Mouse (Mus musculus): ENCODE results near the gene Farp2. TPM values are rescaled to one million over a fixed set of nuclear protein-coding genes. Genes with fewer than 3 reads are reported as not detected.
A peak's percentile ranks its signal among the peaks of the same experiment; 100 is the strongest.
"Not testable (repeated sequence)": the region's sequence is repeated elsewhere in the genome, so short reads cannot be mapped to it uniquely, and the experiment has no call there.

The Farp2 gene
- polyA plus RNA-seq (2016; fragmentation: Nextera tagmentation; extraction: Ambion mirVana): 1.2 and 1.5 TPM in 2 replicates

DNA sequence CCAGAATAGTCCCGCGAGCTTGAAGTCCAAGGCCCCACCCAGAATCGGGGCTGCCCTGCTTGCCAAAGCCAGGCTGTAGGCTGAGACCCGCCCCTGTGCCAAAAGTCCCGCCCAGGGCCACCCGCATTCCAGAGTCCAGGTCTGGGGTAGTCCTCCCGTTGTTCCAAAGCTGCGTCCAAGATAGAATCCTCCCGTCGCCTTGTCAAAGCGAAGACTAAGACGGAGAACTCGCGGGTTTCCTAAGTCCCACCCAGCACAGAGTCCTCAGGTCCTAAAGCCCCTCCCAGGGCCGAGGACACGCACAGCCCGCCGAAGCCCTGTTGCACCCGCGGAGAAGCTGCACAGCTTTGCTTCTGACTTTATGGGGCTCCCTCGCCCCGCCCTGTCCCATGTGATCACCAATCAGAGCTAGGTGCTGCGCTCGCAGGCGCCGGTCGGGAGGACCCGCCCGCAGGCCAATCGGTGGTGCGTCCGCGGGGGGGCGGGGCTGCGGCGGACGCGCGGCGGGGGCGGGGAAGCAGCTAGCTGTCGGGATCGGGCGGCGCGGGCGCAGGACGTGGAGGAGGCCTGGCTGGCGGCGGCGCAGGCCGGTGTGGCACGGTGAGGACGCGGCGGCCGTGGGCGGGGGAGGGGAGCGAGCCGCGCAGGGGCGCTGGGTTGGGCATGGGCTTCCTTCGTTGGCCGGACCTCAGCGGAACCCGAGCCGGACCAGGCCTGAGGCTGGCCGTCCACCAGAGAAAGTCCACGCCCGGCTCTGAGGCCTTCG lies at the start of gene Farp2:
Gene Farp2 (plus strand): TSS at position 495 of the 766 bp plus-strand sequence.
- peak within 1 kb of the TSS; percentile 72 for H3K27ac ChIP-seq
- H3K27me3 ChIP-seq (replicated peaks): peaks cover 14% of the 10 kb centered on the region
- H3K4me2 ChIP-seq: peak within 1 kb of the TSS; percentile 97
- under 1% methylated on average over 71 of the region's 71 CpGs for WGBS (ENCODE audit: insufficient replicate concordance)
- H3K9me3 ChIP-seq (replicated peaks): no peaks in the 10 kb centered on the region
- peak; percentile 98 for ATAC-seq
- H3K36me3 ChIP-seq: peaks cover 28% of the 10 kb centered on the region
- H3K9ac ChIP-seq: peak within 1 kb of the TSS; percentile 76
- H3K4me1 ChIP-seq: peaks cover 28% of the 10 kb centered on the region
- peak within 1 kb of the TSS; percentile 64 for H3K4me3 ChIP-seq

DNA sequence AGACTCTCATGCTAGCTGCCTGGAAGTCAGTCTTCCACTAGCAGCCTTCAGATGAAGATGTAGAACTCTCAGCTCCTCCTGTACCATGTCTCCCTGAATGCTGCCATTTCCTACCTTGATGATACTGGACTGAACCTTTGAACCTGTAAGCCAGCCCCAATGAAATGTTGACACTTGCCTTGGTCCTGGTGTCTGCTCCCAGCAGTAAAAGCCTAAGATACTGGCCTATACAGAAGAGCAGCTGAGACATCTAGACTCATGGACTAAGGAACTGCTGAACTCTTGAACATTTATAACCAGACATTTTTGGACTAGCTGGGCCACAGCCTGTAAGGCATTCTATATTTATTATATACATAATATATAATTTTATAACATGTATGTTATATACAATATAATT lies 46.8 kb upstream of the Farp2 start:
- no peaks in the 10 kb centered on the region for H3K9me3 ChIP-seq (replicated peaks)
- H3K4me2 ChIP-seq: no peak overlapping the region
- ATAC-seq: no peak
- no peak overlapping the region for H3K4me3 ChIP-seq
- H3K9ac ChIP-seq: no peak overlapping the region
- H3K27ac ChIP-seq: no peak overlapping the region
- H3K36me3 ChIP-seq: 0 out of 2 replicates have a peak, but pooled peaks cover 4% of the 10 kb centered on the region
- 0 out of 2 replicates have a peak, but pooled peaks cover 5% of the 10 kb centered on the region for H3K4me1 ChIP-seq
- H3K27me3 ChIP-seq (replicated peaks): no peaks in the 10 kb centered on the region

DNA sequence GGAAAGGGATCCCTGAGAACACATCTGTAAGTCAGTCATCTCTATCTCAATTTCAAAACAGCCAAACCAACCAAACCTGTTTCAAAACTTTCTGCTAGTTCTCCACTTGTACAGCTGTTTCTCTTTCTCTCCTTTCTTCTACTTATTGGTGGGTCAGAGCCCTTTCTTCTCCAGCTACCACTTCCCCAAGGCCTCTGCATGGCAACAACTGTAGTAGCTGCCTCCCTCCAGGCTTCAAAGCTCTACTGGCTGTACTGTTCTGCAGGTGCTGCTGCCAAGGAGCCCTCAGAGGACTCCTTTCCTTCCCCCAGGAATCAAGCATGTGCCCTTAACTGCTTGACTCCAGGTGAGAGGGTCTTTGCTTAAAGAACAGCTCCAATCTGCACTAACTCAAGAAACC lies 46.1 kb upstream of the Farp2 start:
- ATAC-seq: no peak
- Histone ChIP-seq H3K4me1 (0 out of 2 replicates have a peak, but pooled peaks cover 5% of the 10 kb centered on the region), H3K4me3 (no peak overlapping the region), H3K9ac (no peak overlapping the region), H3K27ac (no peak overlapping the region), H3K36me3 (0 out of 2 replicates have a peak, but pooled peaks cover 6% of the 10 kb centered on the region), H3K4me2 (no peak overlapping the region), H3K27me3 (replicated peaks) (no peaks in the 10 kb centered on the region), H3K9me3 (replicated peaks) (no peaks in the 10 kb centered on the region)

DNA sequence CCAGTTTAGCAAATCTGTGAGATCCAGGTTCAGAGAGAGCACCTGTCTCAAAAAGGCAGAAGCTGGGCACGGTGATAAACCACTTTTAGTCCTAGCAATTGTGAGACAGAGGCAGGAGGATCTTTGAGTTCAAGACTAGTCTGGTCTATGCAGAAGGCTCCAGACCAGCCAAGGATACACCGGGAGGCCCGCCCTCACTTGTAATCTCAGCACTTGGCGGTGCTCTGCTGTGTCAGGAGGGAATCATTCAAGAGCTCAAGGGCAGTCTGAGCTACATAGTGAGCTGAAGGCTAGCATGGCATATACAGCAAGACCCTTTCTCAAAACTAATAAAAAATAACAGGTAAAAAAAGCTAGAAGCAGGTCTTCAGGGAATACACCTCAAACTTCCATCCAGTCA lies 43.3 kb upstream of the Farp2 start:
- Histone ChIP-seq H3K4me2 (no peak overlapping the region), H3K27ac (no peak overlapping the region), H3K9ac (no peak overlapping the region), H3K27me3 (replicated peaks) (no peaks in the 10 kb centered on the region), H3K4me1 (0 out of 2 replicates have a peak, but pooled peaks cover 10% of the 10 kb centered on the region), H3K4me3 (no peak overlapping the region), H3K9me3 (replicated peaks) (no peaks in the 10 kb centered on the region), H3K36me3 (0 out of 2 replicates have a peak, but pooled peaks cover 6% of the 10 kb centered on the region)
- WGBS (ENCODE audit: insufficient replicate concordance): 78% methylated on average over 4 of the region's 4 CpGs
- no peak for ATAC-seq

DNA sequence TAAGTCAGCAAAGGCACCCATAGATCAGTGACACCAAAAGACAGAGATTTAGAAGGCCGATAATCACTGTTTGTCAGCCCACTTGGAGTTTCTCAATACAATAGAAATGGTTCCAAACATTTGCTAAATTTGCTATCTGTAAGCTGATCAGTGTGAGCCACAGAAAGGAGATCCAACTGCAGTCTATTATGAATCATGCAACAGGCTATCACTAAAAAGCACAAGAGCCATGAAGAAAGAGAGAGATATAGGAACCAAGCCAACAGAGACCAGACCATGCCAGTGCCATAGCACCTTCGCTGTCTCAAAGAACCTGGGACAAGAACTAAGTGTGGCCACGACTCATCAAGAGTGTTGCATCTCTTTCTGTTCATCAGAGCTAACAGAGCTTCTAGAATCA lies 36.2 kb upstream of the Farp2 start:
- Histone ChIP-seq H3K4me1 (peaks cover 43% of the 10 kb centered on the region), H3K36me3 (peaks cover 8% of the 10 kb centered on the region), H3K4me2 (no peak overlapping the region), H3K27ac (no peak overlapping the region), H3K27me3 (replicated peaks) (no peaks in the 10 kb centered on the region), H3K9me3 (replicated peaks) (no peaks in the 10 kb centered on the region), H3K9ac (no peak overlapping the region), H3K4me3 (no peak overlapping the region)
- no peak for ATAC-seq
- WGBS (ENCODE audit: insufficient replicate concordance): 81% methylated on average over 3 of the region's 3 CpGs

DNA sequence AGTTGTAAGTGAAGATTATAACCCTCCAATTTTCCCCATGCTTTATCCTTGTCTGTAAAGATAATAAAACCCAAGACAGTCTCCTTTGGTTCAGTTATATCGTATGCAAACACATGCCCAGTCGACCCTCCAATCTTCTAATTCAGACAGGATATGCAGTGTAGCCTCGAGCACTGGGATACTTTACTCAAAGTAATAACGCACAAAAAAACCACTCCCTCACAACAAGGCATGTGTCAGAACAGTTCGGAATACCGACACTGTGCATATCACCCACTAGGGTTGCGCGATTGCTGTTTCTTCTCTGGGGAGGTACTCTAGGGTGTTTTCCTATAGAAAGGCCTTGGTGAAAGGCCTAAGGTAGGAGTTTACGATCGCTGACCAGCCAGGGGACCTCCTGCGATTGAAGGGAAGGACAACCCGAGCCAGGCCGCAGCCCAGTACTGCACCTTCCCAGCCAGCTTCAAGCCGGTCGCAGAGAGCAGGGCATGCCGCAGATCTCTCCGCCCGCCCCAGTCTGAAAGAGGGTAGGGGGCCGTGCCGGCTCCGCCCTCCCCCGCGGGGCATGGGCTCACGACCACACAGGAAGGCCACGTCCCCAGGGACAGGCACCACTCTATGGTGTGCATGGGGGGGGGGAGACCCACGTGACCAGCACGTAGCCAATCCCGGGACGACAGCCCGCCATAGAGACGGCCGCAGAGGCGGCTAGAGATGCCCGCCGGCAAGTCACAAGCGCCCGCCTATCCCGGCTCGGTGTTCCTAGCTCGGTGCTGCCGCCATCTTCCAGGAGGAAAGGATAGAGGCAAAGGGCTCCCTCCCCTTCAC lies 33.9 kb upstream of the Farp2 start:
- no peaks in the 10 kb centered on the region for H3K9me3 ChIP-seq (replicated peaks)
- peak overlapping the region; percentile 91 for H3K4me3 ChIP-seq
- peaks cover 10% of the 10 kb centered on the region for H3K36me3 ChIP-seq
- H3K4me2 ChIP-seq: peak overlapping the region; percentile 87
- peak overlapping the region; percentile 91 for H3K9ac ChIP-seq
- WGBS (ENCODE audit: insufficient replicate concordance): under 1% methylated on average over 41 of the region's 41 CpGs
- H3K4me1 ChIP-seq: peaks cover 56% of the 10 kb centered on the region
- peak; percentile 92 for ATAC-seq
- H3K27me3 ChIP-seq (replicated peaks): no peaks in the 10 kb centered on the region
- peak overlapping the region; percentile 98 for H3K27ac ChIP-seq

DNA sequence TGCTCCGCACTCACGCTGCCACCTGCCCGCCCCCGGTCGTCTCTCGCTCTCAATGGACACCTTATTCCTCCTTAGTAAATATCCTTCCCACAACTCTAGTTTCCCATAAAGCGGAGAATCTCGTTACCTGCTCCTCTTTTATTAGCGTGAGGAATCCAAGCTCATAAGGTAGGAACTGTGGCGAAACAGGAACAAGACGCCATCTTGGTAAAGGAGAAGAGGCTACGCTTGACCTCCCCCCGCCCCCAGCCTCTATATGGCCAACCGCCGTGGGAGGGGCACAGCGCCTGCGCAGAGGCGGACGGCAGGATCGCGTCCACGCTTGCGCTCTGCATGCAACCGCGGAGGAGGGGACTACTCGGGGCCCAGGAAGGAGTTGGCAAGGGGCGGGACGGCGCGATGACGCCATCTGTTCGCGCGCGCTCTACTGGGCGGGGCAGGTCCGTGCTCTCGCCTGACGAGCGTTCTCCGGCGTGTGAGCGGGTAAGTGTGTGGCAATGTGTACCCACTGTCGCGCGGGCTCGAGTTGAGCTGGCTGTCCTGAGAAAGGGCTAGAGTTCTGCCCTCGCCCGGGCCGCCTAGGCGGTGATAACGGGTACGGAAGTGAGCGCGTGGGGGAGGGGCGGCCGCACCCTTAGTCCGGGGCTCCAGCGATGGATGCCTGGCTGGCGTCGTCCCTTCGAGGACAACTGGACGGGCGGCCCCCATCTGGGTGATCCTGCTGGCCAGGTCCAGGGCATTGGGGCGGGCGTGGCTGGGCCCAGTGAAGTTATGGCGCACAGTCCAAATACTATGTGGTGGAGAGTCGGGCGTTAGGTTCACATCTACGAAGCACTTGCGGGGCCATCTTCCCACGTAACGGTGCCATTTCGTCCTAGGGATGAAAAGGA lies 33.0 kb upstream of the Farp2 start, which contains the start of gene Hdlbp:
Gene Hdlbp (minus strand): TSS at position 230 of the 890 bp plus-strand sequence.
- H3K9ac ChIP-seq: peak within 1 kb of the TSS; percentile 91
- peak; percentile 90 for ATAC-seq
- under 1% methylated on average over 74 of the region's 74 CpGs for WGBS (ENCODE audit: insufficient replicate concordance)

DNA sequence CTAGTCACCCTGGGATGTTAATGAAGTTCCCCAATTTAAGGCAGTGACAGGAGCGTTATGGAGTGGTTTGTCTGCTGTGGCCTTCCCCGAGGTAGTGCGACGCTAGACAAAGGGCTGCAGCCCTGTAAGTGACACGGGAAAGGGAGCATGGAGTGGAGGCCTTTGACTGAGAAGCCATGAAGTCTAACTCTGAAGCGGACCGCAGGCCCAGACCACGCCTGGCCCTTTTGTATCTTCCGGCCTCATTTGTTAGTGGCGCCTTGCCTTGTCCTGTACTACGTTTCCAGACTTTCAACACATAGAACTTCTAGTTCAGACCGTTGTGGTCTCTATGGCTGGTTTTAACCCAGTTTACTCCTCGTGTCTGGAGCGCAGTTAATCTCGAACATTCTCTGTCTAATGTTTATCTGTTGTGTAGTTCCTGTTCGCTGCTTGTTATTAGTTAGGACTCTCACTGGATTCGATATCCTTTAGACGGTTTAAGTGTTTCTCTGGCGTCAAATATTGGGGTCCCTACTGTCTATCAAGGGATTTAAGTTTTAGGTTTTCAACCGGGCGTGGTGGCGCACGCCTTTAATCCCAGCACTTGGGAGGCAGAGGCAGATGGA lies 32.3 kb upstream of the Farp2 start:
- Histone ChIP-seq H3K4me3 (peak overlapping the region; percentile 91), H3K4me2 (peak overlapping the region; percentile 87), H3K9me3 (replicated peaks) (no peaks in the 10 kb centered on the region), H3K4me1 (peaks cover 41% of the 10 kb centered on the region), H3K36me3 (peaks cover 4% of the 10 kb centered on the region), H3K27me3 (replicated peaks) (no peaks in the 10 kb centered on the region), H3K27ac (peak overlapping the region; percentile 98), H3K9ac (peak overlapping the region; percentile 91)
- WGBS (ENCODE audit: insufficient replicate concordance): 2% methylated on average over 23 of the region's 23 CpGs
- ATAC-seq: no peak

More for the DNA sequence above, 33.0 kb upstream of the Farp2 start, which contains the start of gene Hdlbp:
- H3K27me3 ChIP-seq (replicated peaks): no peaks in the 10 kb centered on the region
- H3K4me1 ChIP-seq: peaks cover 48% of the 10 kb centered on the region
- peak within 1 kb of the TSS; percentile 91 for H3K4me3 ChIP-seq
- H3K27ac ChIP-seq: peak within 1 kb of the TSS; percentile 98
- H3K4me2 ChIP-seq: peak within 1 kb of the TSS; percentile 87
- peaks cover 10% of the 10 kb centered on the region for H3K36me3 ChIP-seq
- no peaks in the 10 kb centered on the region for H3K9me3 ChIP-seq (replicated peaks)

DNA sequence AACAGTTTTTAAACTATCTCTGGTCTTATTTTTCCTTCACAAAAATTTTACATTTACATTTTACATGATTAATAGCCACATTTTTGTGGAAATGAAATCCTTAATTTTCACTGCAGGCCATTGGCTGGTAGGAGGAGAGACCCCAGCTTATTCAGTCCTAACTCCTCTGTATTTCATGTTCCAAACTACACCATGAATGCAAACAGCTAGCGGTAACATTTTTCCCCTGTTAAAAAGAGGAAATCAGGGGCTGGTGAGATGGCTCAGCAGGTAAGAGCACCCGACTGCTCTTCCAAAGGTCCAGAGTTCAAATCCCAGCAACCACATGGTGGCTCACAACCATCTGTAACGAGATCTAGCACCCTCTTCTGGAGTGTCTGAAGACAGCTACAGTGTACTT lies 25.6 kb upstream of the Farp2 start:
- ATAC-seq; H3K27me3 ChIP-seq (replicated peaks); H3K9ac ChIP-seq; H3K4me2 ChIP-seq; H3K4me3 ChIP-seq; H3K27ac ChIP-seq; H3K9me3 ChIP-seq (replicated peaks): not testable (repeated sequence)
- WGBS (ENCODE audit: insufficient replicate concordance): 67% methylated on average over 3 of the region's 3 CpGs
- Histone ChIP-seq H3K36me3 (peaks cover 14% of the 10 kb centered on the region), H3K4me1 (peaks cover 15% of the 10 kb centered on the region)

DNA sequence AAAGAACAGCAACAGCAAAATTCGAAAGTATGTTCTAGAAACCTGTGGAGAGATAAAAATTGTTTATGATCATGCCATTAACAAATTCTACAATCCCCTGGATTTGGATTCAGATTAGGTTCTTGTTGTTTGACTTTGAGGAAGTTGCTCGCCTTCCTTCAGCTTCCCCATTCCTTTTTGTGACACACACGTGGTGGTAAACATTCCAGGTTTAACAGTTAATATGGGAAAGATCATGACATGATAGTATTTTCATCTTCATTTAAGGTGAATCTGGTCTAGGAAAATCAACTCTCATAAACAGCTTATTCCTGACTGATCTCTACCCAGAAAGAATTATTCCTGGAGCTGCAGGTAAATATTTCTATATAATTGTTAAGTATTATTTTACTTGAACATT lies 16.6 kb upstream of the Farp2 start:
- WGBS (ENCODE audit: insufficient replicate concordance): 53% methylated on average over 3 of the region's 3 CpGs
- Histone ChIP-seq H3K4me1 (no peaks in the 10 kb centered on the region), H3K36me3 (peaks cover 84% of the 10 kb centered on the region), H3K27me3 (replicated peaks) (no peaks in the 10 kb centered on the region), H3K4me3 (no peak overlapping the region), H3K9ac (no peak overlapping the region), H3K27ac (no peak overlapping the region), H3K4me2 (no peak overlapping the region), H3K9me3 (replicated peaks) (no peaks in the 10 kb centered on the region)
- no peak for ATAC-seq

All from liver, embryonic 12.5 days (tissue).